Mouse (Mus musculus) Muller cell, postnatal 12 days (primary cell): Measurements from ENCODE around the gene Abcf1.

Source experiments
- DNase-seq: peaks from one replicate; pipeline ENCODE4 v3.0.0-alpha.2; 2015; ENCODE audit errors: inconsistent ontology term

Gene Abcf1

DNA sequence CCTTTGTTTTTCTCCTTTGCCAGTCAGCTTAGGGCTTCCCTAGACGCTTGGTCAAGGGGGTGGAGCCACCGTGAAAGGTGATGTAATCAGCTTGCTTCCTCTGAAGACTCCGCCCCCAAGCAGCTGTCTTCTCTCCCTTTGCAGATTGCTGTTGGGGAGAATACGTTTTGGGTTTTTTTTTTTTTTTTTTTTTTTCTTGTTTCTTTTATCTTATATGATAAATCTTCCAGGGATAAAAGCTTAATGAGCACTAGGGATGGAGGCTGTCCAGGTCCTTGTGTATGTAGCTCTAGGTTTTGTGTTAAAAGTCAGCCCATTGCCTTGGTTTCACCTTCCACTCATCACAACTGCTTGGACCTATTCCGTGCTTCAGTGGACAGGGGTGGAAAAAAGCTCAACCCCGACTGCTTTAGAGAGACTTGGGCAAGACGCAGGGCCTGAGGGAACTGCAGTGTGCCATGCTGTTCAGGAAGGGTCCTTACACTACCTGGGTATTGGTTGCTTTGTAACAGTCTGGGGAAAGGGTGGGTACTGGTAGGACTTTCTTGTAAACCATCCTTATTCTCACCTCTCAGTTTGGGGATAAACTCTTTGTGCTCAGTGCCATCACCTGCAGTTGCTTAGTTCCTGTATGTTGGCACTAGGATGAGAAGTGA is 50.4 kb downstream of the Abcf1 start:
- DNase-seq, result peak; percentile 94

DNA sequence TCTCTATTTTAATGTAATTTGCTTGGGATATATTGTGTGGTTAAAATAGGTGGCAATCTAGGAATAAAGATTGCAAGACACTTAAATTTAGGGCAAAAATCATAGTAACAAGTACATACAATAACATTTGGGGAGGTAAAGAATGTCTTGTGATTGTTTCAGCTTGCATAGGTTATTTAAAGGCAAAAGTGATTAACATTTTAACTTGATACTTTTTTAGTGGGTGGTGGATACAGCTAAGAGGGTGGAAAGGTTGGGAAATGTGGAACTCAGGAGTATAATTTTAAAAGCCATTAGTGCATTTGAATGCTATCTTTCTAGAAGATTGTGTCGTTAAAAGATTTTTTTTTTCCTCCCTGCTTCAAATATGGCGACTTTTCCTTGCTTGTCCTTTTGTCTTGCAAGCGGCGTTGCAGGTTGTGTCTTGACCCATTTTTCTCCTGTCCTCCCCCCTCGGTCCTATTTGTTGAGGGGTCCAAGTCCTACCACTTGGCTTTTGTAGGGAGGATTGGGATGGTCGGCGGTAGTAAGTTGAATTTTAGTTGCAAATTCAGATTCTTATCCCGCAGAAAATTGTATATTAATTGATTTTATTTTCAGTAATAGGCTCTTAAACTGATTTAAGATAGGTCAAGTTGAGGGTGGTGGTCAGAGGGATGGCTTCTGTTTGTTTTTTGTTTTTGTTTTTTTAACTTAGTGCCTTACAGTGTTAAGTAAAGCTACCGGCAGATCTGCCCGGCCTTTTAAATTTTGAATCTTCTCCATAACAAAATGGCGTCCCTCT is 51.1 kb downstream of the Abcf1 start:
- DNase-seq, result peak; percentile 60

GRCm38 (mm10) chr17:35917463-35918251 is 51.9 kb downstream of the Abcf1 start:
- no peak for DNase-seq

- DNase-seq, result no peak
Measured at GRCm38 (mm10) chr17:35917143-35917462, 52.5 kb downstream of the Abcf1 start.

- peak; percentile 100 for DNase-seq
Measured at GRCm38 (mm10) chr17:35916297-35917142, 53.0 kb downstream of the Abcf1 start, which contains the start of the genes Mrps18b and Ppp1r10. TSS of gene Mrps18b (minus strand) at chr17:35916389. TSS of gene Ppp1r10 (plus strand) at chr17:35916434.

DNA sequence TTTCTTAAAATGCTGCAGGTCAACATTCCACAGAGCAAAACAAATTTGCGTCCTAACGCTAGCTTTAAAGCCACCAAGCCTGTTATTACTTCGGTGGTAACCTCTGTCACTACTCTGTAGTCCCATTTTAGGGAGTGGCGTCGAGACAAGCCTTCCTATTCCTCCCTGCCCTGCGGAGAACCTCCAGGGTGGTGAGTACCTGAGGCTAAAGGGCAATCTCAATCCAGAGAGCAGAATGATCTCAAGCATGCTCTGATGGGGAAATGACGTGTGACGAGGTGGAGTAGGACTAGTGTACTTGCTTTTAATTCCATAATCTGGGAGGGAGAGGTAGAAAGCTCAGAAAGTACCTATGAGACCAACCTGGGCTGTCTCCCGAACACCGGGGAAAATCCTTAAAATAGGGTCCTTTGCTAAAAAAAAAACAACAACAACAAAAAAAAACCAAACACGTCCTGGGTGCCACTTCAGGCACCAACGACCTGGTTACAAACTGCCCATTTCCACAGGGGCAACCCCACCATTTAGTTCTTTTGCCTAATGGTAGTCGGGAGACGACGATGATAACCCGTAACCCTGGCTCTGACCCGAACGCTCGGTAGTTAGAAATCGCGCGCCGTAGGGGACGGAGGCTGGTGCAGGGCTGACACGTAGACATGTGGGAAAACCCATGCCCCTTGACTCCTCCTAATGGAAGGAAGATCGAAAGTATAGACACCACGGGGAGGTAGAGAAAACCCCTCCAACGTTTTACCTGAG is 53.8 kb downstream of the Abcf1 start:
- no peak for DNase-seq

DNA sequence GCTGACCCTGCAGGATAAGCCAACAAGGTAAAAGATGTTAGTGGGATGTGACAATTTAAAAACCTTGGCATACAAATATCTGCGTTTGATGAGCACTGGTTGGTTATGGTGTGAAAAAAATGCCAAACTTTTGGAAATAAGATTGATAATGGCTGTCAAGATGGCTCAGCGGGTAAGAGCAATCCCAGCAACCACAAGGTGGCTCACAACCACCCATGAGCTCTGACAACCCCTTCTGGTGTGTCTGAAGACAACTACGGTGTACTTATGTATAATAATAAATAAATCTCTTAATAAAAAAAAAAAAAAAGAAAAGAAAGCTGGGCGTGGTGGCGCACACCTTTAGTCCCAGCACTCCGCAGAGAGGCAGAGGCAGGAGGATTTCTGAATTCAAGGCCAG is 54.6 kb downstream of the Abcf1 start:
- no peak for DNase-seq

DNA sequence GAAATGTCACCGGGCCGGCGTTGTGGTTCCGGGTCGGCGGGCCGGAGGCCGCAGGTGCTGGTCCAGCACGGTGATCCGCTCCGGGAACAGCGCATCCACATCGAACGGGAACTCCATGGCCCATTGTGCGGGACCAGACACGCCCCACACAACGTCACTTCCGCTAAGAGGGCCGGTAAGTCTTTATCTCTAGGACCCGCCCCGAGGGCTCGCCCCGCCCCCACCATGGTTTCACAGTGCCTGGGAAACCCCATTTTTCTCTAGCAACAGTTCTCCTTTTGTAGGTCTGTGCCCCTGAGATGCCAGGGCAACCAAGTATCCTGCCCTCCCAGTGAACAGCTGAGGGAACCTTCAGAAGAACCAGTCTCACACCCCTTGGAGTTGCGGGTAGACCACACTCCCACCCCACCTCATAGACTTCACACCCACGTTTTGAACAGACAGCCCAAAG is 59.6 kb downstream of the Abcf1 start, which contains the start of gene Atat1:
Gene Atat1, minus strand, starts transcription at position 157 of the 451 bp plus-strand sequence.
- DNase-seq, result peak; percentile 95

DNA sequence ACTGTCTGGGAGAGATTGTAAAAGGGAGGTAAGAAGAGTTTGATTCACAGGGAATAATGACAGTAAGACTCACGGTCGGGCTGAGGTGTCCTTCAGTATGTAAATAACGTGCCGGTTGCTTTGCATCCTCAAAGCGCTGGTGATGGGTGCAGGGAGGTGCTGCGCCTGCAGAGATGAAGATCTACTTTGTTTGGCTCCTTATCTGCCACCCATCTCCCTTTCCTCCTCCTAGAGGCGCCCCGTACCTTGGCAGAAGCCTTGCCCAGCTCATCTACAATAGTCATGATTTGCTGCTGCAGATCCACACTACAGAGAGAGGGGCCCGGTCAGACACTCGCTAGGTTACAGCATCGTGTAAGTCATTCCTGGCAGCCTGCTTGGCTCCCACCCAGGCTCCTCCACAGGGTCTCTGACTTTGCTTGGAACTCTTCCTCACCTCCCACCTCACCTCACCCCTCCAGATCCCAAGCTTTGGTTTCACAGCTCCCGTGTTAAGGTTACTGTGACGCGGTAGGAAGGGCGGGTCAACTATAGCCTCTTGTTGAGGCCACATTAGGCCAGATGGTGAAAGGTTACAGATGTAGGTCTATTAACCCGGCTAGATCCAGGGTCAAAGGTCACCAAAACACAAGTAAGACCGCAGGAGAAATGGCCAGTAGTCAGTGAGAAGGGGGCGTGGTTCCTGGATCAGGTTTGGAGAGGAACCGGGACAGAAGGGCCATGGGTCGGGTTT is 60.2 kb downstream of the Abcf1 start:
- no peak for DNase-seq

DNA sequence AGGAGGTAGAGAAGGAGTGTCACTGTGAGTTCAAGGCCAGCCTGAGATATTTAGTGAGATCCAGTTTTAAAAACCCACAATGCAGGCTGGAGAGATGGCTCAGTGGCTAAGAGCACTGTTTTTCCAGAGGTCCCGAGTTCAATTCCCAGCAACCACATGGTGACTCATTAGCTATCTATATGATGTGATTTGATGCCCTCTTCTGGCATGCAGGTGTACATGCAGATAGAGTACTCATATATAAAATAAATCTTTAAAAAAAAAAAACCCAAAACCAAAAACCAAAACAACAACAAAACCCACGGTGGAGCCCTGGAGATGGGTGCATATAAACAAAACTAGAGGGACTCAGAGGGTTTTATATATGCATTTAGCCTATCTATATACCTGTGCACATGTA is 62.0 kb downstream of the Abcf1 start:
- DNase-seq, result no peak
